In genomic region chr12:104545993-104546769, GRCm38 (mm10) we compare ENCODE assay signal across 12 mouse cellular contexts.
DNase-seq lines count a peak whose midpoint lies in the region; ATAC-seq and TF ChIP-seq lines count a peak whose summit lies in the region.
"Had no signal": no experiment of that assay in that cellular context is flagged by ENCODE, and none has a peak within 500 bp of the region (broad histone marks: within the 10 kb centered on the region; RNA-seq: fewer than 3 reads in every experiment).

No protein-coding gene starts in this region.

- TF ChIP-seq CTCF in heart, adult 2 months (IDR thresholded peaks at IDR 0.05): peak; percentile 46
- TF ChIP-seq CTCF in liver, postnatal 0 days (IDR thresholded peaks at IDR 0.05; ENCODE audit: low read depth): peak; percentile 12; the same call in 1 of the 2 replicates
- TF ChIP-seq CTCF in stomach, postnatal 0 days (IDR thresholded peaks at IDR 0.05; ENCODE audit: low read depth): peak; percentile 38
- no peak for TF ChIP-seq CTCF in thymus, adult 2 months (IDR thresholded peaks at IDR 0.05; ENCODE audit: borderline replicate concordance, control insufficient read depth, extremely low read depth, insufficient read depth, low read length, poor library complexity)

- no peaks in the 10 kb centered on the region for H3K36me3 ChIP-seq in heart, adult 2 months (ENCODE audit: control insufficient read depth, insufficient read depth, low read length)
- H3K36me3 ChIP-seq in heart, embryonic 10.5 days: no peaks in the 10 kb centered on the region
- no peaks in the 10 kb centered on the region for H3K36me3 ChIP-seq in liver, postnatal 0 days (replicated peaks; ENCODE audit: insufficient read depth, low read length)
- no peaks in the 10 kb centered on the region for H3K36me3 ChIP-seq in stomach, postnatal 0 days (ENCODE audit: control insufficient read depth, insufficient read depth, low read length)
- H3K36me3 ChIP-seq in thymus, adult 2 months (ENCODE audit: control insufficient read depth, insufficient read depth, low read length): no peaks in the 10 kb centered on the region

- H3K27me3 ChIP-seq in heart, adult 2 months (ENCODE audit: control insufficient read depth, insufficient read depth, low read length): no peaks in the 10 kb centered on the region
- H3K27me3 ChIP-seq in heart, embryonic 10.5 days (ENCODE audit: insufficient read depth, poor library complexity, severe bottlenecking): peaks cover 20% of the 10 kb centered on the region; the same call in 1 of the 2 replicates
- H3K27me3 ChIP-seq in liver, postnatal 0 days (ENCODE audit: insufficient read depth, low read length): no peaks in the 10 kb centered on the region
- H3K27me3 ChIP-seq in stomach, postnatal 0 days (ENCODE audit: control insufficient read depth, insufficient read depth, low read length): no peaks in the 10 kb centered on the region
- no peaks in the 10 kb centered on the region for H3K27me3 ChIP-seq in thymus, adult 2 months (ENCODE audit: control insufficient read depth, insufficient read depth, low read length)

- no peaks in the 10 kb centered on the region for H3K9me3 ChIP-seq in heart, embryonic 10.5 days
- H3K9me3 ChIP-seq in liver, postnatal 0 days (ENCODE audit: low read length): no peaks in the 10 kb centered on the region
- H3K9me3 ChIP-seq in stomach, postnatal 0 days (ENCODE audit: control insufficient read depth, low read length): no peaks in the 10 kb centered on the region
- H3K9me3 ChIP-seq: megakaryocyte, embryonic 14.5 days had no signal

- 87% methylated on average over 20 of the region's 20 CpGs for WGBS in heart, adult 2 months
- 84% methylated on average over 20 of the region's 20 CpGs for WGBS in heart, embryonic 10.5 days
- WGBS in liver, postnatal 0 days (ENCODE audit: insufficient replicate concordance): 79% methylated on average over 20 of the region's 20 CpGs
- 86% methylated on average over 20 of the region's 20 CpGs for WGBS in stomach, postnatal 0 days
- WGBS in thymus, adult 2 months: 88% methylated on average over 20 of the region's 20 CpGs

- no peak for DNase-seq in heart, adult 2 months
- DNase-seq in heart, embryonic 10.5 days (ENCODE audit: low spot score): no peak
- no peak for DNase-seq in liver, postnatal 0 days
- DNase-seq in liver: no peak
- DNase-seq in embryo, embryonic 9.5 days (ENCODE audit: extremely low spot score): peak; percentile 12
- DNase-seq in stomach, postnatal 0 days (ENCODE audit: low spot score): no peak
- DNase-seq in thymus, adult 2 months: no peak
- DNase-seq: cerebellum, adult 11-12 months; heart, postnatal 14 days; lung, embryonic 14.5 days had no signal

- no peaks in the 10 kb centered on the region for H3K4me1 ChIP-seq in heart, adult 2 months (ENCODE audit: control insufficient read depth, insufficient read depth, low read length)
- H3K4me1 ChIP-seq in heart, embryonic 10.5 days: peaks cover 6% of the 10 kb centered on the region; the same call in 1 of the 2 replicates
- H3K4me1 ChIP-seq in liver, postnatal 0 days (ENCODE audit: insufficient read depth): no peaks in the 10 kb centered on the region
- H3K4me1 ChIP-seq in stomach, postnatal 0 days (replicated peaks; ENCODE audit: control insufficient read depth, insufficient read depth): no peaks in the 10 kb centered on the region
- peaks cover 8% of the 10 kb centered on the region; the same call in 1 of the 2 replicates for H3K4me1 ChIP-seq in thymus, adult 2 months (replicated peaks; ENCODE audit: control insufficient read depth, insufficient read depth, low read length)

- H3K9ac ChIP-seq in heart, adult 2 months (ENCODE audit: low read depth, low read length): no peak overlapping the region
- no peak overlapping the region for H3K9ac ChIP-seq in liver, postnatal 0 days (replicated peaks)
- H3K9ac ChIP-seq in stomach, postnatal 0 days (ENCODE audit: low read length): no peak overlapping the region
- H3K9ac ChIP-seq: lung, embryonic 14.5 days had no signal

- no peak overlapping the region for H3K27ac ChIP-seq in heart, adult 2 months
- no peak overlapping the region for H3K27ac ChIP-seq in heart, embryonic 10.5 days
- H3K27ac ChIP-seq in liver, postnatal 0 days (ENCODE audit: low read depth): no peak overlapping the region
- H3K27ac ChIP-seq in stomach, postnatal 0 days (replicated peaks): no peak overlapping the region
- no peak overlapping the region for H3K27ac ChIP-seq in thymus, adult 2 months (ENCODE audit: control insufficient read depth, insufficient read depth, low read length)

- ATAC-seq in liver, postnatal 0 days: no peak
- no peak for ATAC-seq in stomach, postnatal 0 days (ENCODE audit: low FRiP score, low TSS enrichment)
- ATAC-seq in megakaryocyte progenitor cell, adult 5-6 weeks (replicated peaks; ENCODE audit: poor library complexity): no peak

- H3K4me2 ChIP-seq in liver, postnatal 0 days (ENCODE audit: low read depth, low read length): no peak overlapping the region
- no peak overlapping the region for H3K4me2 ChIP-seq in stomach, postnatal 0 days (replicated peaks; ENCODE audit: low read depth)
- H3K4me2 ChIP-seq: lung, embryonic 14.5 days had no signal

- H3K79me2 ChIP-seq in heart, adult 2 months (replicated peaks; ENCODE audit: control insufficient read depth, insufficient read depth, low read length): no peaks in the 10 kb centered on the region

- intact Hi-C loops in heart, adult 2 months (cut with DNase I): loop anchor here (10.0 kb wide), 1 partner anchor 101 kb away; no protein-coding TSS in a partner anchor

- H3K4me3 ChIP-seq in heart, adult 2 months: no peak overlapping the region
- no peak overlapping the region for H3K4me3 ChIP-seq in heart, embryonic 10.5 days
- H3K4me3 ChIP-seq in liver, postnatal 0 days (ENCODE audit: low read depth, low read length): no peak overlapping the region
- no peak overlapping the region for H3K4me3 ChIP-seq in stomach, postnatal 0 days (ENCODE audit: low read depth, low read length)
- no peak overlapping the region for H3K4me3 ChIP-seq in thymus, adult 2 months (ENCODE audit: control insufficient read depth, insufficient read depth, low read length)
- H3K4me3 ChIP-seq: megakaryocyte, embryonic 14.5 days had no signal

- no peak for TF ChIP-seq POLR2A in heart, adult 2 months (IDR thresholded peaks at IDR 0.05; ENCODE audit: insufficient read depth, low read depth, low read length)
- TF ChIP-seq POLR2A in thymus, adult 2 months (IDR thresholded peaks at IDR 0.05; ENCODE audit: control insufficient read depth, extremely low read depth, insufficient read depth, low read length, poor library complexity): no peak

- no peak for TF ChIP-seq EP300 in heart, adult 2 months (IDR thresholded peaks at IDR 0.05; ENCODE audit: insufficient read depth, low read depth, low read length)
- no peak for TF ChIP-seq EP300 in liver, postnatal 0 days (IDR thresholded peaks at IDR 0.05; ENCODE audit: low read depth)
- TF ChIP-seq EP300 in stomach, postnatal 0 days (optimal IDR thresholded peaks at IDR 0.05): no peak
